Mouse (Mus musculus) CH12.LX (cell line): ENCODE data around the gene Tex35.

Source experiments
- CTCF ChIP-seq, 2 experiments: IDR thresholded peaks in 1 of 2; conservative IDR thresholded peaks in 1 of 2; 2 replicates each; pipeline ENCODE4 v1.5.1; 2011 to 2012; ENCODE audit warnings: low read depth in 2 of 2, low read length in 2 of 2, improper control_type of control experiment in 1 of 2, inconsistent platforms in 1 of 2, mild to moderate bottlenecking in 1 of 2, moderate library complexity in 1 of 2
- HCFC1 ChIP-seq: IDR thresholded peaks from 2 replicates; pipeline ENCODE4 v1.6.1; 2012; ENCODE audit warnings: low read depth, mild to moderate bottlenecking, inconsistent platforms, low read length, improper control_type of control experiment
- MXI1 ChIP-seq: IDR thresholded peaks from 2 replicates; pipeline ENCODE4 v1.6.1; 2011; ENCODE audit warnings: mild to moderate bottlenecking, low read depth, low read length, improper control_type of control experiment
- POLR2A ChIP-seq: IDR thresholded peaks from 2 replicates; pipeline ENCODE4 v1.6.1; 2011; ENCODE audit warnings: low read depth, mild to moderate bottlenecking, improper control_type of control experiment, low read length
- RCOR1 ChIP-seq: conservative IDR thresholded peaks from 2 replicates; pipeline ENCODE4 v1.6.1; 2012; ENCODE audit warnings: low read depth, mild to moderate bottlenecking, inconsistent platforms, low read length, improper control_type of control experiment

GRCm38 (mm10) chr1:157143326-157143932 lies 34.9 kb upstream of the Tex35 start:
- no peak for TF ChIP-seq MXI1
- no peak for TF ChIP-seq CTCF (conservative IDR thresholded peaks at IDR 0.05 in 1 of 2, IDR thresholded peaks at IDR 0.05 in 1 of 2; ENCODE audit: low read depth in 2 of 2, low read length in 2 of 2)
- TF ChIP-seq POLR2A = no peak
- TF ChIP-seq HCFC1 = no peak
- TF ChIP-seq RCOR1 = no peak
